Mouse (Mus musculus): ENCODE measurements around the gene Olfr411.
A peak's percentile ranks its signal among the peaks of the same experiment; 100 is the strongest.

Gene Olfr411

GRCm38 (mm10) chr11:74352550-74352949, at the start of gene Olfr411:
TSS of gene Olfr411 (minus strand) at chr11:74352650.
- DNase-seq (ENCODE audit: low spot score) = no peak

- DNase-seq (ENCODE audit: low spot score) = no peak
These were observed 49.7 kb upstream of the Olfr411 start for GRCm38 (mm10) chr11:74402126-74402525.

- DNase-seq (ENCODE audit: low spot score) = no peak
These were observed 43.1 kb upstream of the Olfr411 start for GRCm38 (mm10) chr11:74395583-74395982.

GRCm38 (mm10) chr11:74393489-74393888, 41.0 kb upstream of the Olfr411 start:
- DNase-seq (ENCODE audit: low spot score) = no peak

GRCm38 (mm10) chr11:74392903-74393302, 40.5 kb upstream of the Olfr411 start:
- no peak for DNase-seq (ENCODE audit: low spot score)

GRCm38 (mm10) chr11:74391899-74392298, 39.4 kb upstream of the Olfr411 start:
- no peak for DNase-seq (ENCODE audit: low spot score)

- no peak for DNase-seq (ENCODE audit: low spot score)
These were observed 34.8 kb upstream of the Olfr411 start for GRCm38 (mm10) chr11:74387203-74387602.

GRCm38 (mm10) chr11:74385674-74386073, 33.2 kb upstream of the Olfr411 start:
- no peak for DNase-seq (ENCODE audit: low spot score)

- DNase-seq (ENCODE audit: low spot score) = no peak
These were observed 26.9 kb upstream of the Olfr411 start for GRCm38 (mm10) chr11:74379166-74379873.

- DNase-seq (ENCODE audit: low spot score) = peak; percentile 54
These were observed 24.4 kb upstream of the Olfr411 start for GRCm38 (mm10) chr11:74376847-74377246.

GRCm38 (mm10) chr11:74371393-74372100, 19.1 kb upstream of the Olfr411 start:
- DNase-seq (ENCODE audit: low spot score) = peak; percentile 55

GRCm38 (mm10) chr11:74361769-74362168, 9.3 kb upstream of the Olfr411 start, which contains the start of gene Olfr412:
TSS of gene Olfr412 (plus strand) at chr11:74362069.
- DNase-seq (ENCODE audit: low spot score) = no peak

- no peak for DNase-seq (ENCODE audit: low spot score)
These were observed 14.5 kb downstream of the Olfr411 start, which contains the start of gene Olfr410 for GRCm38 (mm10) chr11:74337931-74338330. TSS of gene Olfr410 (minus strand) at chr11:74338031.

GRCm38 (mm10) chr11:74328781-74329180, 23.7 kb downstream of the Olfr411 start:
- no peak for DNase-seq (ENCODE audit: low spot score)

GRCm38 (mm10) chr11:74326044-74326443, 26.4 kb downstream of the Olfr411 start:
- no peak for DNase-seq (ENCODE audit: low spot score)

All from layer of hippocampus, adult 9-10 months (tissue).